Mouse (Mus musculus) heart, adult 9 months (tissue): ENCODE results near the gene Ahcyl1.

Source experiments
- DNase-seq, 2 experiments: peaks; one replicate each; pipeline ENCODE4 v3.0.0; 2022; ENCODE audit warnings: low spot score in 2 of 2

The Ahcyl1 gene

DNA sequence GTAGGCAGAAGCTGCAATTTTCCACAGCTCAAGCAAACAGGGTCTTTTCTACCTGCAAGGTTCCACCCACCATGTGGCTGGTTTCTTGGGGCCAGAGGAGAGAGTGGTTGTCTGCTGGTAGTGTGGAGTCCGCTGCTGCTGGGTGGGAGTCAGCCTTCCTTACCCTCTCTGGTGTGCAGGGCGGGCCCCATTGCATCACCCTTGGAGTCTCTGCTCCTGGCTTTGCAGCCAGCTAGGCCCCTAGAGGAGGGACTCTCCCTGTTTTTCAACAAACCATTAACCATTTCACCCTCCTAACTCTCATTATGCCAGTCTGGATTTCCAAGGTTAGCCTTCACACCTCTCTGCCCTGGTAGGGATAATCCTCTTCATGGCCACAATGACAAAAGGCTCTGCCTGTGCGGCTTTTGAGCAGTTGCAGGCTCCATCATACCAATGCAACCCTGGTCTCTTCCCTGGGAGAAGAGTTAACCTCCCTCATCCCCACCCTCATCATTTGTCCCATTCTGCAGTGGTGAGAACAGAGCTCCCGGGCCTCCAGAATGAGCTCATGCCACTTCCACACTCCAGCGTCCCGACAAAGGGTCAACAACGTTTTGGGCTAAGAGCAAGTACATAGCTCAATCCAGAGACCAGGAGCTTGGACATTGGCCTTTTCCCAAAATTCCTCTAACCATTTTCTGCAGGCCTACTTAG lies 7.5 kb upstream of the Ahcyl1 start:
- DNase-seq = peak; percentile 66 to 79

DNA sequence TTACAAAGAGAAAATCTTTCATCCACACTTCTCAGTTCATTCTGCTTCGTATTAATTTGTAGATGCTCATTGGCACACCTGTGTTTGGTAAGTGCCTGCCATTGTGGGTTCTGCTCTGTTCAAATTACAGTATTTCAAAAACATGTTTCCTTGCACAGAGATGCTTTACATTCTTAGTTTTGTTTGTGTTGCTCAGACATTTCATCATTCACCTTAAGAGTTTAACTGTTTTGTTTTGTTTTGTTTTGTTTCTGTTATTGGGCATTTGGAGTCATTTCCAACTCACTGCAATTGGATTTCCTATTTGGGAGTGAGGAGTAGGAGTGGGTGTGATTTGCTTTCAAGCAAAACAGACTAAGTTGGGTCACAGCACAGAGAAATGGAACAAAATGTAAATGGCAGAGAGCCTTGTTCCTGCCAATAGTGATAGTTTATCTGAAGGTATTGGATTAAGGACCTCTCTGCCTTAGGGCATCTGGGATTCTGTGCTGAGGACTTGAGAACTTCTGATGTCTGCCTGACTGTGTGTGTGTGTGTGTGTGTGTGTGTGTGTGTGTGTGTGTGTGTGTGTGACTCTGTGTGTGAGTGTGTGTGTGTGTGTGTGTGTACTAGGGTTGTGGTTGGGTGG lies 5.5 kb upstream of the Ahcyl1 start:
- no peak for DNase-seq

DNA sequence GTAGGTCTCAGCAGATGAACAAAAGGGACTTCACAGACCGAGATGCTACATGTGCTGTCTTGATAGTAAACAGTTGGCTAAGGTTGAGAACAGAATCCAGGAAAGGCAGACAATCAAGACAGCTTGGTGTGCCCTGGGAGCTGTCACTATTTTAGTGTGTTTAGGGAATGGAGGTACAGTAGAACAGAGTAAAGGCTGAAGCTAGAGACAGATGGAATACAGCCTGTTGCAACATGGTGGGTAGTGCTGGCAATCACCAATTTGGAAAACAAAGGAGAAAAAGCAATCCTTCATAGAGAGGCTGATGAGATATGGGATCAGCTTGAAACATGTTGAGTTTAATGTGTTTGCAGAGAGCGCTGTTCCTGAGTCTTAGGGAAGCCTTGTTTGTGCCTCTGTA lies 4.3 kb upstream of the Ahcyl1 start:
- DNase-seq = no peak

DNA sequence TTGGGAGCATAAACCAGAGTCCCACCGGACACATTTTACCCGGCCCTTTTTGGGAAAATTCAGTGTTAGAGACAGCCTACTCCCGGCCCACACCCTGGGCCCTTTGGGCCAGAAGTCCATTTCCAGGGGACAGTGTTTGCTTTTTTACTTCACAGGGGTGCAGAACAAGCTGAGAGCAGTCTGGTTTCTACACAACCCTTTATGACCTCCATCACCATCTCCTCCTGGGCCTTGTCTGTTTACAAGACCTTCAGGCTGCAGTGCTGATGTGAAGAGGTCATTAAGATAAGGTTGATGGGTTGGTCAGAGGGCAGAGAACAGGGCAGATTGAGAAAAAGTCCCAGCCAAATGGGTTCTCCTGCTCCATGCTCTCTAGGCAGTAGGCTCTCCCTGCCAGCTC lies 550 bp upstream of the Ahcyl1 start:
- no peak for DNase-seq

DNA sequence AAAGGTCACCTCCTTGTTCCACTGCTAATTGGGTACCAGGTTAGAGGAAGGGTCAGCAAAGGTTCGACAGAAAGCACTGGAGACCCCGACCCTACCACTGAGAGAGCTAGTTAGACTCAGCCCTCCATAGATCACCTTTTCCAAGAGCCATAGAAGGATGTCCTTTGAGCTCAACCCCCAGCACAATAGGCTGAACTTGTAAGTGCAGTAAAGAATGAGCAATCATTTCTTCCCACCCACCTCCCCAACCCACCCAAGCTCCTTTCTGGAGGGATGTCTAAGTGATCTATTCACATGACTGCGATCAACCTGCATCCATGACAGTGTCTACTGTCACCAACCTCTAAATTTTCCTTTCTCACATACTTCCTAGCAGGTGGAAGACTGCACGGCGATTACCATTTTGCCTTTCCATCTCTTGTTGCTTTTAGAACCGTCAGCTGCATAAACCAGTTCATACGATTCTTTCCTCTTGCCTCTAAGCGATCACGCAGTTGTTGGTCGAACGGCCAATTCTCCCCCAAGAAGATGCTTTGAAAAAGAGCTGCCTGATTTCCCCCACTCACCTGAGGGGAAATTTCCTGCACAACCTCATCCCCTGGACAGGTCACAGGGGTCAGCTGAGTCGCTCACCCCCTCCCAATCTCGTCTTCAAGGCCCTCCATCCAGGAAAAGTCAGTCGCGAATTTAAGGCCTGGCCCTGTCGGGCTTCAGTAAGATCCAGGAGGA lies 977 bp downstream of the Ahcyl1 start:
- no peak for DNase-seq

DNA sequence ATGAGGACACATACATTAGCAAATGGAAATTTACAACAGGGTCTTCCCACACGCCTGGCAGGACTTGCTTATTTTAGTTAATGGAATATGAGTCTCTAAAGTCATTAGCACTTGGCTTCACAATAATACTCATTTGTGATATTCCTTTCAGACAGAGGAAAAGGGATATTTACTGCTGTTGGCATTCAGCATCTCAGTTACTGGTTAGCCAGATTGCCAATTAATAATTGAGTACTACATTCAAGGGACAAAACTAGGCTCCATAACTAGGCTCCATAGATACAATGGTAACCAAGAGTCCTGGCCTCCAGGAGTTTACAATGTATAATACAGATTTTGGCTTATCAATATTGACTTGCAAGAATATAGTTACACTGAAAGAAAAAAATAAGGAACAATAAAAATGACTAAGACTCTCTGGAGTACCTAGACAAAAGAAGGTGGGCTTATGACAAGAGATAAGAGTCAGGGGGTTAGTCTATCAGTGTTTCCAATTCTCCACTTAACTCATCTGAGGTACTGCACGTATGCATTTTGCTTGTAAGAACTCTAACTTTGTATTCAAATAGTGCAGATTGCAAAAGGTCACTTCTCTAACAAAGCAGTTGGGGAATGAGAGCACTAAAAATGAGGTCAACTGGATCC lies 2.0 kb downstream of the Ahcyl1 start:
- no peak for DNase-seq

DNA sequence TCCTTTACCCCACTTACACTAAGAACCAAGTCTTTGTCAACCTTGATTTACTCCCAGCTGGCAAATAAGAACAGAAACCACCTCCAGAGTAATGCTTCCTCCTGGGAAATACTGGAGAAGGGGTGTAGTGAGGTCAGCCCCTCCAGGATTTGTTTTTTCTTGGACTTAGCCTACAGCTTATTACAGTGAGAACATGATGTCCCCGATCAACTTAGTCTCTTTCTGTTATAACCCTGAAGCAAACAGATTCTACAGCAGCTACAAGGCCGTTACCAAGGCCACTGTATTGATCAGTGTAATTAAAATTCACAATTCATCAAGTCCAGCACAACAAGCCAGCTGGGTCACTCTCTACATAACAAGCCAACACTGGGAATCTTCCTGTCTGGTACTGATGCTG lies 6.0 kb downstream of the Ahcyl1 start:
- DNase-seq = peak; percentile 8 to 25

DNA sequence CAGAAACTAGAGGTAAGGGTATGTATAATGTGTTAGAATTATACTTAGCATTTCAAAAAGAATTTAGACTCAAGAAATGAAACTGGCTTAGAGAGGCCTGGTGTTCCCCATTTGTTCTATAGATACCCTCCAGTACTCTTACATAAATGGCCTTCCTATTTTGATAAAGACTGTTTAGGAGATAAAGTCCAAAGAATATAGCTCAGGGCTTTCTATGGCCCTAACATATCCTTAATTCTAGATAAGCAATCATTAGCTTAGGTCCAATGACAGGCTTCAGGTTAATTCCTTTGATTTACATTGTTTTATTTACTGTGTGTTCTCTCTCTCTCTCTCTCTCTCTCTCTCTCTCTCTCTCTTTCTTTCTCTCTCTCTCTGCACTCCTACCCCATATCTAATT lies 7.1 kb downstream of the Ahcyl1 start:
- DNase-seq = no peak

DNA sequence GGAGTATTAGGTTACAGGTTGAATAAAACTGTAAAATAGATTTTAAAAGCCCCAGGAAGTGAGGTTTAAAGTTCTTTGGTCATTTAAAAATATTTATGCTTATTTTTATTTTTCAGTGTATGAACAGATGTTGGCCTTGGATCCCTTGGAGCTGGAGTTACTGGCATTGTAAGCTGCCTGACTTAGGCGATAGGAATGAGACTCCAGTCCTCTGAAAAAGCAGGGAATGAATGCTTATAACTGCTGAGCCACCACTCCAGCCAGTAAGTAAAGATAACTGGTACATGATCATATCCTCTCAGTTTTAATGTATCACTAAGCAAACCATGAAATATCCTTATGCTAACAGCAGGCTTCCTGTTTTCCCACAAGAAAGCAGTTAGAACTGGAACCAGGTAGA lies 8.1 kb downstream of the Ahcyl1 start:
- DNase-seq = no peak

DNA sequence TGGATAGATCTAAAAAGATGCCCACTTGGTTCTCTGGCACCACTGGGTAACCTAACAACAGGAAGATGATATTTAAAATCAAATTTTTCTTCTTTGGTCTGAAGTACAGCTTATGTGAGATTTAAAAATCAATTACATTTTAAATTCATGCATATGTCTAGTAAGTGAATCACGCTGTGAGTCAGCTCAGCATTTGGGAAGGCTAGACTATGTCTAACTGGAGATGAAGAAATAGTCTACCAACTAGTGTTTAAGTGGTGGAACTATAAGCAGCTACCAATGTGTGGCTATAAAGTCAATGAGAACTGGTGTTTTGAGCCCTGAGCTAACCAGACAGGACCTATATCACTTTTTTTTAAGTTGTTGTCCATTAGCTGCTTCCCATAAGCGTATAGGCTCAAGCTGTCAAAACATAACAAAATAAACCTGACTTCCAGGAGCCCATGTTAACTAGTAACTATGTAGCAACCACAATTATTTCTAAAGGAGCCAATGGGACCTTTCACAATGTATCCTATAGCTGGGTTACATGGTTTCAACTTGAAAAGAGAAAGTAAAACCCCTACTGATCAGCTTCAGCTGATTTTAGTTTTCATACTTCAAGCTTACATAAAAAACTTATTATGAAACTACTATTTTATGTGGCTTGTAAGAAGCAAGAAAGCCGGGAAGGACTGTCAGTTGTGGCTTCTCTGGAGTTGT lies 9.9 kb downstream of the Ahcyl1 start:
- no peak for DNase-seq

DNA sequence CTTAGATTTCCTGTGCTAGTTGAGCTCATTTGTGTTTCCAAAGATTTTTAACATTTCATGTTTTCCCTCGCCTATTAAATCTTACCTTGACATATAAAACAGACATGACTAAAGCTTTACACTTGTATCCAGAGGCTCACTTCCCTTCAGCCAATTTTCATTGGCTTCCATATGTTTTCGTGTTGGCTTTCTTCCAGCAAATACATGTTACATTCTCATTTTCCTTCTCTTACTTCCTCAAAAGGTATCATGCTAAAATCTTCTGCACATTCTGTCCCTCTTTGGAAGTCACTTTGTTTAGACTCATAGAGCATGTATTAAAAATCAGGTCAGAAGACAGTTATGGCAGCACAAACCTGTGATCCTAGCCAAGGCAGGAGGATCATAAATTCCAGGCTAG lies 10.7 kb downstream of the Ahcyl1 start:
- DNase-seq = no peak

DNA sequence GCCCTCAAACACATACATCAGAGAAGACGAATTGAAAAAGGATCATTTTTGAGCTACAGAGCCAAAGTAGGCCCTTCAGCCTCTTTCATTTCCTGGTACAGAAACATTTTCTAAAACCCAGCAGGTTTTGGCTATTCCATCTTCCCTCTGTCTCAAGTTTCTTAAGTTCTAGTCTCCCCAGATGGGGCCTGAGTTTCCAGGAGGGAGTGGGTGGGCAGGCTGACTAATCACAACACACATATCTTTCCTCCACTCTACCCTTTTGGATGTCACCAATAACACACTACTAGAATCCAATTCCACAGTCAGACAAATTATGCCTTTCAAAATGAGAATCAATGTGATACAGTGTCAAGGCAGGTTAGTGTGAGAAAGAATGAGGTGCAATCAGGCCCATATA lies 12.8 kb downstream of the Ahcyl1 start:
- no peak for DNase-seq

DNA sequence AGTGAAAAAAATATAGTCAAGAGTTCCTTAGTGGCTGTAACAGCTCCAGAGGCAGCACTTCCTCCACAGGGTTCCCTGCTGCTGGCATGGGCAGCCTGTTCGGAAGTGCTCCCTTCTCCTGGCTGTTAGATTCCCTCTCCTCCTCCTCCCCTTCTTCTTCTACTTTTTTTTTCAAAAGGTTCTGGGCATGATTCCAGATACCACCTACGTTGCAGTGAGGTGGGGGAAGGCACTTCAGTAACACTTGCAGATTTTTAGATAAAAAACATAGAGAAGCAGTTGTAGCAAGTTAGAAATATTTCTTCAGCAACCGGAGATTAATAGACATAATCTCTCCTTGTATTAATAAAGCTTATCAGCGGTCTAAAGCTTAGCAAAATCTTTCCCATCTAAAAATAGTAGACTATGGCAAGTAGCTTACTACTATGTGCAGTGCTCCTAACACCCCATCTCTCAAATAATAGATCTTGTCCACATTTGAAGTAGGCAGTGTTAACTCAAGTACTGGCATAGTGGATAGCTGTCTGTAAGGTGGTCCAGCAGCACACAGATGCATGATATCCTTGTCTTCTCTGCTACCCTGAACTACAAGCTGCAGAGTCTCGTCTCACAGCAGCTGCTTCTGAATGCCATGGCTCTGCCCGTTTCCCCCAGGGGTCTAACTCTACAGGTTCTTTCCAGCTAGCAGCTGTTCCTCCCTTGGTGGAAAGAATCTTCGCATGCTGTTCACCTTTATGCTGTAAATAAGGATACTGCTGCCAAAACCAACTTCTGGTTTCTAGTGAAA lies 15.4 kb downstream of the Ahcyl1 start:
- peak; percentile 28 to 30 for DNase-seq

DNA sequence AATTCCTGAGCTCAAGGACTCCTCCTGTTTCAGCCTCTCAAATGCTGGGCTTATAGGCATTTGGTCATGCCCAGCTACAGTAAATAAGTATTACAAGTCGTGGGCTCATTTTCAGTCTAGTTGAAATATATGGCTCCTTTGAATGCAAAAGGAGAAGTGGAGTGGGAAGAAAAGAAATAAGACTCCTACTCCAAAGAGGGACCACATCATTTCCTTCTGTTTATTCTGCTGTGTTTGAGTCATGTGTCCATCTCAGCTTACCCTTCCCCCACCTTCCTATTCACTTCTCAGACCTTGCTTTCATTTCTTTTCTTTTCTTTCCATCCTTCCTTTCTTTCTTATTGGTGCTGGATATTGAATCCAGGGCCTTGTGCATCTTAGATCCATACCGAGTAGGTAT lies 24.9 kb downstream of the Ahcyl1 start:
- no peak for DNase-seq

DNA sequence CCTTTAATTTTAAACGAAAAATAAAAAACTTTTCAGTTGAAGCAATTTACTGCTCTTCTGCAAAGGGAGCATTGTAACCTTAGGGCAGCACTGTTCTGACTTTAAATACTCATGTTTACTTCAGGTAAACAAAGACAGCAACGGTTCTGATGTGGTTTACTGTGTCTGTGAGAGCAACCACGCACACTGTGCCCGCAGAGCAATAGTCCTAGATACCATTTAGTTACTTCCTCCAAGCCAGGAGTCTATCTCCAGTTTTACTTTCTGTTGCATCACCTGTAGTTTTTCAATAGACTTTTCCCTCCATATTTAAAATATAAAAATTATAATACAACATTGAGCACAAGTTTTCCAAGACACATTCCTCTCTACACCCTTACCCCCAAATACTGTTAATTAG lies 25.9 kb downstream of the Ahcyl1 start:
- DNase-seq = no peak

DNA sequence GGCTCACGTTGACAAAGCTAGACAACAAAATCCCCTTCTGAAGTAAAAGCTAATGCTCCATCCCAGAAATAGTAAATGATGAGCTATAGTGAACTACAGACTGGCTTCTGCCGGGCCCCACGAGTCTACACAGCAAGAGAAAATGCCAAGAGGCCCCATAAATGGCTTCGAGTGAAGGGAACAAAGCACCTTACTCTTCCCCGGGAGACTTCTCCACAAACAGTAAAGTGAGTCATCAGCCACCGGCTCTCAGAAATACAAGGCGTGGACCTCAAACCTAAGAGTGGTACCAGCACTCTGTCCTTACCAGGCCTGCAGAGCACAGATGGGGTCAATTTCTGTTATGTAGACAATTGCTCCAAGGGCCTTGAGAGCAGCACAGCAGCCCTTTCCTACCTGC lies 27.6 kb downstream of the Ahcyl1 start:
- no peak for DNase-seq

DNA sequence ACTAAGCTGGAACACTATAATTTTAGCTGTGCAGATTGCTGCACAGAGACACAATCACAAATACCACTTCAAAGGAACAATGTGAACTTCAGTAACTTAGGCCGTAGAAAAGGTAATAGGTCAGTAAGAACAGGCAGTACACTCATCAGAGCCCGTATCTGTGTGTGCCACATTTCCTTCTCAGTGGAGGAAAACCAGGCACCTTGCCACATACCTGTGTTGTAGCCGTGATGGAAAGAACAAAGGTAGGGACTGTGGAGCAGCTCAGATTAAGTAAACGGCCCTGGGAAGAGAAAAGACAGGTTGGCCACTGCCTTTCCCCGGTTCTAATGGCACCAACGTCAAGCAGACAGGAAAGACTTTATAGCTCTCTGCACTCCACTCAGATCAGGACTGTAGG lies 28.9 kb downstream of the Ahcyl1 start:
- no peak for DNase-seq

DNA sequence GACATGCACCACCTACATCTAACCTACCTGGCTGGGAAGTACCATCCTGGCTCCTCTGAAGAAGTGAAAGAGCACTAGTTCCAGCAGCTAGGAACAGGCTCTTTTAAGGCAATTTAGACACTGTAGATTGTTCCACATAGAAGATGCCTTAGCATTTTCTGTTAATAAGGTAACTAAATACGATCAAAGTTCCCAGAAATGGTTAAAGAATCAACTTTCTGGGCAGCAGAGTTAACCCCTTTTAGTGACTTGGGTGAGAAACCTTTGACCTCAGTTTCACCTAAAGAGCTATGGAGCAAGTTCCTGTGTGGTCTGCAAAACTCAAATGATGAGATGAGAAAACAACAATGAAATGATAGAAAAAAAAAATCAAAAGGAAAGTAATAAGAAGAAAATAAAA lies 31.7 kb downstream of the Ahcyl1 start:
- no peak for DNase-seq

DNA sequence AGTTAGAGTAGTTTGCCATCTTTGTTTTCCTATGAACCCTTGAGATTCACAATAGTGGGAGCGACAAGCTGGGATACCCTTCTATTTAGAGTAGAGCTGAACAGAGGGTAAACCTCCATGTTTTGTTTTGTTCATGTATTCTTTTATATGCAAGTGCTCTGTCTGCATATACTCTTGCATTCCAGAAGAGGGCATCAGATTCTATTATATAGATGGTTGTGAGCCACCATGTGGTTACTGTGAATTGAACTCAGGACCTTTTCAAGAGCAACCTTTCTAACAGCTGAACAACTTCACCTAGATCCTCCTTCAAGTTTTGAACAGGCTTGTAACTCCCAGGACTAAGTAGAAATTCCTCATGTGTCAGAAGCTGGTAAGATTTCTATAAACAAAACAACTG lies 37.4 kb downstream of the Ahcyl1 start:
- no peak for DNase-seq

DNA sequence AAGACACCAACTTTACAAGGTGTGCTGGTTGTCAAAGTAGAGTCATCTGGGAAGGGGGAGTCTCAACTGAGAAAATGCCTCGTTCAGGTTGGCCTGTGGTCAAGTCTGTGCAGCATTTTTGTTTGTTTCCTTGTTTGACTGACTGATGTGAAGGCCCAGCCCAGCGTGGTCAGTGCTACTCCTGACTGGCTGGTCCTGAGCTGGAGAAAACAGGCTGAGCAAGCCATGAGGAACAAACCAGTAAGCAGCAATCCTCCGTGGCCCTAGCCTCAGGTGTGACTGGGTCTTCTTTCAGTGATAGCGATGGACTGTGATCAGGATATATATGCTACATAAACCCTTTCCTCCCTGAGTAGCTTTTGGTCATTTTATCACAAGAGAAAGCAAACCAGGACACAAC lies 39.5 kb downstream of the Ahcyl1 start:
- no peak for DNase-seq

DNA sequence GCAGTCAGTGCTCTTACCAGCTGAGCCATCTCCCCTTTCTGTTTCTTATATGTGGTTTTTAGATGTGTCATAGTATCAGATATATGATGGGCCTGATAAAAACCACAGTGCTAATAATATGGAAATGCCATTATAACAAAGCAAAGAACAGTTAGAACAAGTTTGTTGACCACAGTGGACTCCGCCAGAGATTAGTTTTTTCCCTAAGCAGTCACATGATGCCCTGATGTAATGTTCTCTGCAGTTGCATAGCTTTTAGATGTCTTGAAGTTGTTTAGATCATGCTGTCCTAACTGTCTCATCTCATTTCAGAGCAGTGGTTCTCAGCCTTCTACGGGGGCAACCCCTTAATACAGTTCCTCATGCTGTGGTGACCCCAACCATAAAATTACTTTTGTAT lies 40.2 kb downstream of the Ahcyl1 start:
- DNase-seq = no peak
